Mouse (Mus musculus): ENCODE measurements around the gene Tap1. TPM values are rescaled to one million over a fixed set of nuclear protein-coding genes. Genes with fewer than 3 reads are reported as not detected.
"Not testable (repeated sequence)": the region's sequence is repeated elsewhere in the genome, so short reads cannot be mapped to it uniquely, and the experiment has no call there.

The Tap1 gene
- total and polyA plus RNA-seq, 3 experiments, result 6.5 to 7.4 (median 7.2) TPM

DNA sequence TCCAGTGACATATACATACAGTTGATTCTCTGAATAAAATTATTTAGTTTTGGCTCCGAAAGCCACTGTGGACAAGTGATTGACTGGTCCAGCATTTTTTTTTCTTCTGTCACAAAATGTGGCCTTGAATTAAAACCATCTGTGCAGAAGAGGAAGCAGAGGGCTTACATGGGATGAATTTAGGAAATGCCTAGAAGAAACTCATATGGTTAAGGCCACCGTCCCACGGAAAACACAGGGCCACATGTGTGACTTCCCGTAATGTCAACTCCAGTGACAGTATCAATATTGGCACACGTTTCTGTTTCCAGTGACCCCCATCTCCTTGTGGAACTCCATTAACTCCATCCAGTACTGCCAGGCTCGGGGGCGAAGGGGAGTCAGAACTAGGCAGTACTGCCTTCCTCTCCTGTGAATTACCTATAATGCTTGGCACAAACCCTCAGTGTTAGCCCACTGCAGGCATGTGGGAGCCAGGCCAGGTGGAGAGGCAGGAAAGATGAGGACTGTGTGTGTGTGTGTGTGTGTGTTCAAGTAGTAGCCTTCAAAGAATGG is 44.8 kb upstream of the Tap1 start:
- DNase-seq (ENCODE audit: low spot score), result no peak
- Histone ChIP-seq H3K27me3 (ENCODE audit: insufficient read depth, low read length) (peaks cover 56% of the 10 kb centered on the region), H3K36me3 (replicated peaks) (no peaks in the 10 kb centered on the region), H3K4me1 (ENCODE audit: insufficient read depth, low read depth, low read length) (peaks cover 6% of the 10 kb centered on the region), H3K9me3 (replicated peaks) (no peaks in the 10 kb centered on the region), H3K4me3 (ENCODE audit: low read depth, low read length) (no peak overlapping the region)
- ATAC-seq (ENCODE audit: extremely low read depth, insufficient number of reproducible peaks, low FRiP score, poor library complexity, severe bottlenecking), result no peak
- TF ChIP-seq GATA1 (IDR thresholded peaks at IDR 0.05; ENCODE audit: borderline replicate concordance, low read length) (no peak), TAL1 (conservative IDR thresholded peaks at IDR 0.05; ENCODE audit: low read depth, low read length) (no peak), GATA2 (IDR thresholded peaks at IDR 0.05; ENCODE audit: borderline replicate concordance, low read depth, low read length) (no peak), POLR2AphosphoS5 (IDR thresholded peaks at IDR 0.05; ENCODE audit: insufficient replicate concordance, low read depth, low read length) (no peak), CTCF (IDR thresholded peaks at IDR 0.05; ENCODE audit: low read depth, low read length) (no peak)

DNA sequence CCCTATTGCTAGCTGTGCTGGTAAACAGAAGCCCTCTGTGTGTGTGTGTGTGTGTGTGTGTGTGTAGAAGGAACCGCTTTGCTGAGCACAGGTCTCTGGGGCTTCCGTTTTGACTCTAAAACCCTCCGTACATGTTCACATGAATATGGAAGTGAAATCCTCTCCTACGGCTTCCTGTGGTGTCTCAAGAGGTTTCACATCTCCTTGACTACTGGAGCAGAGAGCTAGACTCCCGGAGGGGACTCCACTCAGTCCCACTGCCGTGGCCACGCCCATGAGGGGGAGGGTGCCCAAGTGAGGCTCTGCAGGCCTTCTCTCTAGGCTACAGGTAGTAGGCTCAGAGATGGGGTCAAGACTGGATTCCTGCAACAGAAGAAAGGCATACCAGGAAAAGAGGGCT is 44.3 kb upstream of the Tap1 start, which contains the start of gene H2-DMb2:
Gene H2-DMb2, plus strand, starts transcription at position 275 of the 400 bp plus-strand sequence.
- Histone ChIP-seq H3K4me1 (ENCODE audit: insufficient read depth, low read depth, low read length) (peaks cover 6% of the 10 kb centered on the region), H3K36me3 (replicated peaks) (no peaks in the 10 kb centered on the region), H3K9me3 (replicated peaks) (no peaks in the 10 kb centered on the region), H3K27me3 (ENCODE audit: insufficient read depth, low read length) (peaks cover 54% of the 10 kb centered on the region), H3K4me3 (ENCODE audit: low read depth, low read length) (no peak within 1 kb of the TSS)
- ATAC-seq (ENCODE audit: extremely low read depth, insufficient number of reproducible peaks, low FRiP score, poor library complexity, severe bottlenecking) (no peak), DNase-seq (ENCODE audit: low spot score) (no peak)
- TF ChIP-seq GATA2 (IDR thresholded peaks at IDR 0.05; ENCODE audit: borderline replicate concordance, low read depth, low read length) (no peak), CTCF (IDR thresholded peaks at IDR 0.05; ENCODE audit: low read depth, low read length) (no peak), POLR2AphosphoS5 (IDR thresholded peaks at IDR 0.05; ENCODE audit: insufficient replicate concordance, low read depth, low read length) (no peak), GATA1 (IDR thresholded peaks at IDR 0.05; ENCODE audit: borderline replicate concordance, low read length) (no peak), TAL1 (conservative IDR thresholded peaks at IDR 0.05; ENCODE audit: low read depth, low read length) (no peak)

DNA sequence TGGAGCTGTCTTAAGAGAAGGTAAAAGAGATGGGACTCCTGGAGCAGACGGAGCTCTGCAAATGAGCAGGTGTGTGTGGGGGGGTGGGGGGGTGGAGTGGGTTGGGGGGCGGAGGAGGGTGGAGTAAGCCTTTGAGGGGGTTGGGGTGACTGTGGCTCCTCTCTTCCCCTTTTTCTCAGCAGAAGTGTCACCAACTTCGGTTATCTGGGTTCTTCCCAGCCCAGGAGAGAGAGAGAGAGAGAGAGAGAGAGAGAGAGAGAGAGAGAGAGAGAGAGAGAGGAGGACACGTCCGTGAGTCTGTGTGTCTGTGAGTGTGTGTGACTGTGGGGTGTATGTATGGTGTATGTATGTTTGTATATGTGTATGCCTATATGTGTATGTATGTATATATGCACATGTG is 43.9 kb upstream of the Tap1 start:
- H3K27me3 ChIP-seq (ENCODE audit: insufficient read depth, low read length), result peaks cover 49% of the 10 kb centered on the region

DNA sequence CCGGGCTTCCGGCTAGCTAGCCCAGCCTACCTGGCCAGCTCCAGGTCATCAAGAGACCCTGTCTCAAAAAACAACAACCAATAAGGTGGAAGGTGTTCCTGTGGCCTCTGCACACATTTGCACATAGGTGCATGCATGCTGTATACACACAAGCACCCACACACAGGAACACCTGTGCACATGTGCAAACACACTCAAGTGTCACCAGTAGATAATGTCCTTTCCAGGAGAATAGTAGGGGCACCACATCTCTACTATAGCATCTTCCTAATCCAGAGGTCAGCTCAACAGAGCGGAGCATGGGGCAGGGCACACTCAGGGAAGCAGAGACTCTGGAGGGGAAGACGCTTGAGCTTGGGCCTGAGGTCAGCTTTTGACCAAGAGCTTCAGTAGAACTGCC is 43.1 kb upstream of the Tap1 start:
- H3K27me3 ChIP-seq (ENCODE audit: insufficient read depth, low read length), result peaks cover 45% of the 10 kb centered on the region
- not testable (repeated sequence) for ATAC-seq (ENCODE audit: extremely low read depth, insufficient number of reproducible peaks, low FRiP score, poor library complexity, severe bottlenecking); H3K4me3 ChIP-seq (ENCODE audit: low read depth, low read length); H3K4me1 ChIP-seq (ENCODE audit: insufficient read depth, low read depth, low read length); H3K9me3 ChIP-seq (replicated peaks); H3K36me3 ChIP-seq (replicated peaks); DNase-seq (ENCODE audit: low spot score)

More for the DNA sequence above, 43.9 kb upstream of the Tap1 start:
- Histone ChIP-seq H3K36me3 (replicated peaks) (no peaks in the 10 kb centered on the region), H3K9me3 (replicated peaks) (no peaks in the 10 kb centered on the region), H3K4me3 (ENCODE audit: low read depth, low read length) (no peak overlapping the region), H3K4me1 (ENCODE audit: insufficient read depth, low read depth, low read length) (peaks cover 6% of the 10 kb centered on the region)
- no peak for ATAC-seq (ENCODE audit: extremely low read depth, insufficient number of reproducible peaks, low FRiP score, poor library complexity, severe bottlenecking)
- TF ChIP-seq GATA2 (IDR thresholded peaks at IDR 0.05; ENCODE audit: borderline replicate concordance, low read depth, low read length) (no peak), GATA1 (IDR thresholded peaks at IDR 0.05; ENCODE audit: borderline replicate concordance, low read length) (no peak), TAL1 (conservative IDR thresholded peaks at IDR 0.05; ENCODE audit: low read depth, low read length) (no peak), CTCF (IDR thresholded peaks at IDR 0.05; ENCODE audit: low read depth, low read length) (no peak), POLR2AphosphoS5 (IDR thresholded peaks at IDR 0.05; ENCODE audit: insufficient replicate concordance, low read depth, low read length) (no peak)
- DNase-seq (ENCODE audit: low spot score), result no peak

DNA sequence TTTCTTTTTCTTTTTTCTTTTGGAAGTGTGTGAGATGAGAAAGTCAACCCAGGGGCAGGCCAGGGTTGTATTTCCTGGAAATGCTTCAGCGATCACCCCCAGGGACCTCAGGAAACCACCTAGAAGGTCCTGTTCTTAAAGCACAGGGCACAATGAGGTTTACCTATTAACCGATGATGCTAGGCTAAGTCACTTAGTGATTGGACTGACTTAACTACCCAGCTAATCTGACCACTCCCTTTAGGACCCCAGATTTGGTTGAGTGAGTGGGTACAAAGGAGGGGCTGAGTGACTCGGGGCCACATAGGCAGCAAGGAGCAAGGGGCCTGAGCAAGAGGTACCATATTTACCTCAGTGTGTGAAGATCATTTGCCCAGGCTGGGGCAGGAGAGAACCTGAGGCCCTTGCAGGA is 42.4 kb upstream of the Tap1 start:
- no peak for TF ChIP-seq GATA1 (IDR thresholded peaks at IDR 0.05; ENCODE audit: borderline replicate concordance, low read length)
- TF ChIP-seq POLR2AphosphoS5 (IDR thresholded peaks at IDR 0.05; ENCODE audit: insufficient replicate concordance, low read depth, low read length), result no peak
- TF ChIP-seq GATA2 (IDR thresholded peaks at IDR 0.05; ENCODE audit: borderline replicate concordance, low read depth, low read length), result no peak
- no peak for TF ChIP-seq TAL1 (conservative IDR thresholded peaks at IDR 0.05; ENCODE audit: low read depth, low read length)
- no peak for TF ChIP-seq CTCF (IDR thresholded peaks at IDR 0.05; ENCODE audit: low read depth, low read length)
- Histone ChIP-seq H3K36me3 (replicated peaks) (no peaks in the 10 kb centered on the region), H3K27me3 (ENCODE audit: insufficient read depth, low read length) (peaks cover 38% of the 10 kb centered on the region), H3K4me1 (ENCODE audit: insufficient read depth, low read depth, low read length) (peaks cover 6% of the 10 kb centered on the region), H3K9me3 (replicated peaks) (no peaks in the 10 kb centered on the region), H3K4me3 (ENCODE audit: low read depth, low read length) (no peak overlapping the region)
- no peak for DNase-seq (ENCODE audit: low spot score)
- no peak for ATAC-seq (ENCODE audit: extremely low read depth, insufficient number of reproducible peaks, low FRiP score, poor library complexity, severe bottlenecking)

DNA sequence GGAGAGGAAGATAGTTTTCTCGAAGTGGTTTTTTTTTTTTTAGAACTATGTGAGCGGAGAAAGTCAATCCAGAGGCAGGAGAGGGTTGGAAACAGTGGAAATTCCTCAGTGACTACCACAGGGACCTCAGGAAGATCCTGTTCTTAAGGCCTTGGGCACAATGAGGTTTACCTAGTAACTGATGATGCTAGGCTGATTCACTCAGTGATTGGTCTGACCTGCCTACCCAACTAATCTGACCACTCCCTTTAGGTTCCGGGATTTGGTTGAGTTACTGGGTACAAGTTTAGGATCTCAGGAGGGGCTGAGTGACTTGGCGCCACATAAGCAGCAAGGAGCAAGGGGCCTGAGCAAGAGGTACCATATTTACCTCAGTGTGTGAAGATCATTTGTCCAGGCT is 34.4 kb upstream of the Tap1 start, which contains the start of gene H2-DMb1:
Gene H2-DMb1, plus strand, starts transcription at position 150 of the 400 bp plus-strand sequence.
- DNase-seq (ENCODE audit: low spot score), result no peak
- ATAC-seq (ENCODE audit: extremely low read depth, insufficient number of reproducible peaks, low FRiP score, poor library complexity, severe bottlenecking), result no peak
- TF ChIP-seq GATA1 (IDR thresholded peaks at IDR 0.05; ENCODE audit: borderline replicate concordance, low read length) (no peak), POLR2AphosphoS5 (IDR thresholded peaks at IDR 0.05; ENCODE audit: insufficient replicate concordance, low read depth, low read length) (no peak), CTCF (IDR thresholded peaks at IDR 0.05; ENCODE audit: low read depth, low read length) (no peak), TAL1 (conservative IDR thresholded peaks at IDR 0.05; ENCODE audit: low read depth, low read length) (no peak), GATA2 (IDR thresholded peaks at IDR 0.05; ENCODE audit: borderline replicate concordance, low read depth, low read length) (no peak)

More for the DNA sequence above, 34.4 kb upstream of the Tap1 start, which contains the start of gene H2-DMb1:
- H3K4me3 ChIP-seq (ENCODE audit: low read depth, low read length), result no peak within 1 kb of the TSS
- no peaks in the 10 kb centered on the region for H3K9me3 ChIP-seq (replicated peaks)
- peaks cover 11% of the 10 kb centered on the region for H3K27me3 ChIP-seq (ENCODE audit: insufficient read depth, low read length)
- H3K36me3 ChIP-seq (replicated peaks), result no peaks in the 10 kb centered on the region
- H3K4me1 ChIP-seq (ENCODE audit: insufficient read depth, low read depth, low read length), result no peaks in the 10 kb centered on the region; the same call in 1 of the 2 replicates
